Mouse (Mus musculus): Measurements from ENCODE around the gene Nfatc3. TPM values are rescaled to one million over a fixed set of nuclear protein-coding genes. Genes with fewer than 3 reads are reported as not detected.

Gene Nfatc3
- polyA plus RNA-seq, 1 experiment from 2014 or later = 4.2 TPM

GRCm38 (mm10) chr8:106137906-106138477 is 79.4 kb downstream of the Nfatc3 start:
- Histone ChIP-seq H3K9ac (peak overlapping the region; percentile 62), H3K27me3 (peaks cover 77% of the 10 kb centered on the region), H3K36me3 (peaks cover under 1% of the 10 kb centered on the region), H3K4me2 (peak overlapping the region; percentile 75), H3K9me3 (no peaks in the 10 kb centered on the region), H3K4me1 (replicated peaks) (peaks cover 30% of the 10 kb centered on the region), H3K27ac (replicated peaks) (no peak overlapping the region), H3K4me3 (peak overlapping the region; percentile 45)
- WGBS = under 1% methylated on average over 24 of the region's 24 CpGs
- ATAC-seq (ENCODE audit: low read depth) = no peak

DNA sequence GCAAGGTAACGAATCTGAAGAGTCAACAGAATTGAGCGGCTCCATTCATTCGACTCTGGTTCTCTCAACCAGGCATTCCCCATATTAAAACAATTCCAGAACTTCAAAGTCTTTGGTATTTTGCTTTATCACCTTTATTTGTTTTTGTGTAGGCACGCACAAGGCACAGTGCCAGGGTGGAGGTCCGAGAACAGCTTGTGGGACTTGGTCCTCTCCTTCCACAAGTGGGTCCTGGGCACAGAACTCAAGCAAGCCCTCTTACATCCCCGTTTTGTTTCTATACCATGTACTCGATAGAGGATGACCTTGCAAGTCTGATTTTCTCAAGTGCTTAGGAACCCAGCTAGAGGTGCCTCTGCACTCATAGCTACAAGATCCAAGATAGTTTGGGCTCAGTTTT is 80.0 kb downstream of the Nfatc3 start:
- no peak for ATAC-seq (ENCODE audit: low read depth)
- H3K36me3 ChIP-seq = no peaks in the 10 kb centered on the region
- no peak overlapping the region for H3K27ac ChIP-seq (replicated peaks)
- H3K4me1 ChIP-seq (replicated peaks) = peaks cover 30% of the 10 kb centered on the region
- peak overlapping the region; percentile 62 for H3K9ac ChIP-seq
- H3K9me3 ChIP-seq = no peaks in the 10 kb centered on the region
- 16% methylated on average over 7 of the region's 7 CpGs for WGBS
- peak overlapping the region; percentile 75 for H3K4me2 ChIP-seq
- H3K4me3 ChIP-seq = peak overlapping the region; percentile 45
- H3K27me3 ChIP-seq = peaks cover 70% of the 10 kb centered on the region

DNA sequence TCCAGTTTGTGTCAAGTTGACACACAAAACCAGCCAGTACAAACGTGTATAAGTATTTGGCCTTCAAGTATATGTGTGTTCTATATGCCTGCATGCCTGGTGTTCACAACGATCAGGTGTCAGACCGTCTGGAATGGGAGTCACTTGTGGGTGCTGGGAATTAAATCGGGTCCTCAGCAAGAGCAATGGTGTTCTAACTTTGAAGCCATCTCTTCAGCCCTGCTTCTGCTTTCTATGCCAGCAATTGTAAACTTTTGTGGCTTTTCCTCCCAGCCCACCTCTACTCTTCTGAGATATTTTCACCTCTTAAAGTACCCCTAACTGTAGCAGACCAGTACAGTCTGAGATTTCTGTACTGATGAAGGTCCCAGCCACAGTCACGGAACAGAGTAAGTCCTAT is 81.6 kb downstream of the Nfatc3 start:
- no peak for ATAC-seq (ENCODE audit: low read depth)
- Histone ChIP-seq H3K36me3 (no peaks in the 10 kb centered on the region), H3K4me3 (no peak overlapping the region), H3K4me1 (replicated peaks) (peaks cover 30% of the 10 kb centered on the region), H3K9ac (no peak overlapping the region), H3K27me3 (peaks cover 55% of the 10 kb centered on the region), H3K27ac (replicated peaks) (no peak overlapping the region), H3K9me3 (no peaks in the 10 kb centered on the region), H3K4me2 (no peak overlapping the region)
- WGBS = 68% methylated on average over 5 of the region's 5 CpGs

- H3K27me3 ChIP-seq = peaks cover 49% of the 10 kb centered on the region
- WGBS = 19% methylated on average over 13 of the region's 13 CpGs
- H3K4me2 ChIP-seq = no peak overlapping the region
- peak; percentile 59; the same call in 1 of the 2 replicates for ATAC-seq (ENCODE audit: low read depth)
- no peaks in the 10 kb centered on the region for H3K36me3 ChIP-seq
- no peak overlapping the region for H3K9ac ChIP-seq
- no peak overlapping the region for H3K4me3 ChIP-seq
- no peaks in the 10 kb centered on the region for H3K9me3 ChIP-seq
- no peak overlapping the region for H3K27ac ChIP-seq (replicated peaks)
- H3K4me1 ChIP-seq (replicated peaks) = peaks cover 28% of the 10 kb centered on the region
Observed at GRCm38 (mm10) chr8:106140769-106141168, 82.1 kb downstream of the Nfatc3 start.

DNA sequence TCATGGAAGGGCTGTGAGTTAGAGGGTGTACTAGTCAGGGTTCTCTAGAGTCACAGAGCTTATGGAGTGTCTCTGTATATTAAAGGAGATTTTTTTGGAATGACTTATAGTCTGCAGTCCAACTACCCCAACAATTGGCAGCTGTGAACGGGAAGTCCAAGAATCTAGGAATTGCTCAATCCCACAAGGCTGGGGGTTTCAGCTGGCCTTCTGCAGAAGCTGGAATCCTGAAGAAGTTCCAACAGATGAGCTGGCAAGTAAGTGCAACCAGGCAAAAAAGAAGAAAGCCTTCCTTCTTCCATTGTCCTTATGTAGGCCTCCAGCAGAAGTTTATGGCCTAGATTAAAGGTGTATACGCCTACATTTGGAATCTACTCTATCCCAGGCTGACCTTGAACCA is 86.7 kb downstream of the Nfatc3 start:
- Histone ChIP-seq H3K27me3 (0 out of 2 replicates have a peak, but pooled peaks cover 3% of the 10 kb centered on the region), H3K4me1 (replicated peaks) (no peaks in the 10 kb centered on the region), H3K36me3 (no peaks in the 10 kb centered on the region), H3K4me2 (no peak overlapping the region), H3K4me3 (no peak overlapping the region), H3K9me3 (no peaks in the 10 kb centered on the region), H3K27ac (replicated peaks) (no peak overlapping the region), H3K9ac (no peak overlapping the region)
- 90% methylated on average over 2 of the region's 2 CpGs for WGBS
- ATAC-seq (ENCODE audit: low read depth) = no peak

- Histone ChIP-seq H3K27me3 (no peaks in the 10 kb centered on the region), H3K27ac (replicated peaks) (no peak overlapping the region), H3K4me2 (no peak overlapping the region), H3K9me3 (no peaks in the 10 kb centered on the region), H3K4me3 (no peak overlapping the region), H3K4me1 (replicated peaks) (peaks cover 5% of the 10 kb centered on the region), H3K9ac (no peak overlapping the region), H3K36me3 (no peaks in the 10 kb centered on the region)
- no peak for ATAC-seq (ENCODE audit: low read depth)
- WGBS = 91% methylated on average over 4 of the region's 4 CpGs
Observed at GRCm38 (mm10) chr8:106146014-106146413, 87.4 kb downstream of the Nfatc3 start.

DNA sequence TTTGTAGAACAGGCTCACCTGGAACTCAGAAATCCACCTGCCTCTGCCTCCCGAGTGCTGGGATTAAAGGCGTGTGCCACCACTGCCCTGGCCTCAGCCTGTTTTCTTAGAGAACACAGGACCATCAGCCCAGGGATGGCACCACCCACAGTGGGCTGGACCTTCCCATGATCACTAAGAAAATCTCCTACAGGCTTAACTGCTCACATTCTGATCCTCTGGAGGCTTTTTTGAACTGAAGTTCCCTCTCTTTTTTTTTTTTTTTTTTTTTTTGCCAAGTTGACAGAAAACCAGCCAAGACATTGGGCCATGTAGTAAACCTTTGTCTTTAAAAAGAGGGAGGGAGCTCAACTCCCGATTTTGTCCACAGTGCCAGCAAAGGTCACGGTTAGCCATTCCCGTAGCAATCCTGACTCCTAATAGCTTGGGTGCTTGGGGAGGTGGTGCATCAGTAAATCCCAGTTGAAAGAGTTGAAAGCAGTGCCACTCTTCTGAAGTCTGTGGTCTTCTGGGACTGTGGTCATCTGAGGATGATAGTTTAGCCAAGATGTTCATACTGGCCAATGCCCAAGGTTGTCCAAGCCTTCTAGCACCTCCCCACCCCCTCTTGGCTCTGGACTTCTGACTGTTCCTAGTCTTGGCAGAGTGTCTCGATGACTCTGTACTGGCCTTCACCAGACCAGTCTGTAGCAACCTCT is 89.4 kb downstream of the Nfatc3 start:
- Histone ChIP-seq H3K9ac (no peak overlapping the region), H3K27me3 (no peaks in the 10 kb centered on the region), H3K36me3 (no peaks in the 10 kb centered on the region), H3K4me3 (no peak overlapping the region), H3K27ac (replicated peaks) (no peak overlapping the region), H3K4me1 (replicated peaks) (peaks cover 17% of the 10 kb centered on the region), H3K4me2 (no peak overlapping the region), H3K9me3 (no peaks in the 10 kb centered on the region)
- 87% methylated on average over 6 of the region's 6 CpGs for WGBS
- no peak for ATAC-seq (ENCODE audit: low read depth)

DNA sequence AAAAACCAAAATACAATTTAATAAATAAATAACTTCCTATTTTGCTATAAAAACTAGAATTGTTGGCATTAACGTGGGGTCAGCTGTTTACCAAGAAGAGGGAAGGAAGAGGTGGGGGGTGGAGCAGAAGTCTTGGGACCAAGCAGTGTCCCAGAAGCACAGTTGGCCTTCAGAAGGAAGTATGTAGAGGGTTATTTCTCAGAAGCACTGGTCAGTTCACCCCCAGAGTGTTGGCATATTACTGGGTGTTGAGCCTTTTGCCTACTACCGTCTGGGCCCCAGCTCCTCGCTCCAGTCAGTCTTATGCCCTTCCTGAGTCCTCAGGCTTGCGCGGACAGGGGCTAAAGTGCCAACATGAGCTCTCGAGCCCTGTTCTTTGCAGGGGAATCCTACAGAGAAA is 90.4 kb downstream of the Nfatc3 start:
- H3K9me3 ChIP-seq = no peaks in the 10 kb centered on the region
- no peak overlapping the region for H3K9ac ChIP-seq
- peaks cover 17% of the 10 kb centered on the region for H3K4me1 ChIP-seq (replicated peaks)
- 93% methylated on average over 6 of the region's 6 CpGs for WGBS
- 0 out of 2 replicates have a peak, but pooled peaks cover 2% of the 10 kb centered on the region for H3K36me3 ChIP-seq
- H3K27ac ChIP-seq (replicated peaks) = no peak overlapping the region
- no peak for ATAC-seq (ENCODE audit: low read depth)
- H3K27me3 ChIP-seq = no peaks in the 10 kb centered on the region
- H3K4me3 ChIP-seq = no peak overlapping the region
- H3K4me2 ChIP-seq = no peak overlapping the region

DNA sequence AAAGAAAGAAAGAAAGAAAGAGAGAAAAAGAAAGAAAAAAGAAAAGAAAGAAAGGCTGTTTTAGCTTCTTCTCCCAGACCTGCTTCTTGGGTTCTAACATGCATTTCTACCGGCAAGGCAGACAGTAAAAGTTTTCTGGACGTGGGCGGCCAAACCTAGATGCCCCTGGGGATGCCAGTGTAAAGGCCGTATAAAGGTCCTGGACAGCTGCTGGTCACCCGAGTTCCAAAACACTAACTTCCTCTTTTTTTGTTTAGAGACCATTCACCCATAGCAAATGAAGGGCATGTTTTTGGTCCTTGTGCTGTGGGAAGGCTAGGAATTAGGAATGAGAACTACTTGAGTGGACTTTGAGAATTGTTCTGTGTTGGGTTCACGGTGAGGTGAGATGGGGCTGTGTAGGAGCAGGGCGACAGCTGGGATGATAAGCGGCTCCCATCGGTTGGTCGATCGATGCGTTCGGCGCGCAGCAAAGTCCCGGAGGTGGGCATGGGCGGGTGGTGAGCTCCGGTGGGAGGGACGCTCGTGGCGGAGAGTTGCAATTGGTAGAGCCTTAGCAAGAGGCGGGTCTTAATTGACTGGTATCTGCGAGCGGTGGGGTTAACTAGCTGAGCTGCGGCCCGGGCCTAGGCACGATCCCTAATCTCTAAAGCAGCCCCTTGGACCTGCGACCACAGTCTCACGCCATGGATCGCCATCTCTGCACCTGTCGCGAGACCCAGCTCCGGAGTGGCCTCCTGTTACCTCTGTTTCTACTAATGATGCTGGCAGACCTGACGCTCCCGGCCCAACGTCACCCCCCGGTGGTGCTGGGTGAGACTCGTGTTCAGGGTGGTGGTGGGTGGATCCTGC is 91.4 kb downstream of the Nfatc3 start, which contains the start of gene Pla2g15:
Gene Pla2g15, plus strand, starts transcription at position 599 of the 852 bp plus-strand sequence.
- Histone ChIP-seq H3K4me1 (replicated peaks) (peaks cover 17% of the 10 kb centered on the region), H3K4me2 (peak within 1 kb of the TSS; percentile 74), H3K9ac (peak within 1 kb of the TSS; percentile 85), H3K36me3 (peaks cover 12% of the 10 kb centered on the region), H3K27ac (replicated peaks) (peak within 1 kb of the TSS; percentile 49; the same call in 1 of the 2 replicates), H3K9me3 (no peaks in the 10 kb centered on the region), H3K27me3 (no peaks in the 10 kb centered on the region), H3K4me3 (peak within 1 kb of the TSS; percentile 85)
- WGBS = 2% methylated on average over 38 of the region's 38 CpGs
- peak; percentile 97 for ATAC-seq (ENCODE audit: low read depth)

- peak overlapping the region; percentile 49; the same call in 1 of the 2 replicates for H3K27ac ChIP-seq (replicated peaks)
- H3K4me1 ChIP-seq (replicated peaks) = peaks cover 17% of the 10 kb centered on the region
- 19% methylated on average over 8 of the region's 8 CpGs for WGBS
Observed at GRCm38 (mm10) chr8:106150653-106151000, 92.0 kb downstream of the Nfatc3 start.

GRCm38 (mm10) chr8:106151041-106151440 is 92.4 kb downstream of the Nfatc3 start:
- peak overlapping the region; percentile 74 for H3K4me2 ChIP-seq
- H3K9me3 ChIP-seq = no peaks in the 10 kb centered on the region
- no peak overlapping the region for H3K27ac ChIP-seq (replicated peaks)
- no peaks in the 10 kb centered on the region for H3K27me3 ChIP-seq
- peaks cover 19% of the 10 kb centered on the region for H3K36me3 ChIP-seq
- peaks cover 17% of the 10 kb centered on the region for H3K4me1 ChIP-seq (replicated peaks)
- H3K4me3 ChIP-seq = peak overlapping the region; percentile 85
- ATAC-seq (ENCODE audit: low read depth) = no peak
- WGBS = 83% methylated on average over 9 of the region's 9 CpGs
- peak overlapping the region; percentile 85 for H3K9ac ChIP-seq

More at GRCm38 (mm10) chr8:106150653-106151000, 92.0 kb downstream of the Nfatc3 start:
- Histone ChIP-seq H3K36me3 (peaks cover 17% of the 10 kb centered on the region), H3K9me3 (no peaks in the 10 kb centered on the region), H3K27me3 (no peaks in the 10 kb centered on the region), H3K4me3 (peak overlapping the region; percentile 85), H3K9ac (peak overlapping the region; percentile 85), H3K4me2 (peak overlapping the region; percentile 74)
- ATAC-seq (ENCODE audit: low read depth) = no peak; the same call in 1 of the 2 replicates

DNA sequence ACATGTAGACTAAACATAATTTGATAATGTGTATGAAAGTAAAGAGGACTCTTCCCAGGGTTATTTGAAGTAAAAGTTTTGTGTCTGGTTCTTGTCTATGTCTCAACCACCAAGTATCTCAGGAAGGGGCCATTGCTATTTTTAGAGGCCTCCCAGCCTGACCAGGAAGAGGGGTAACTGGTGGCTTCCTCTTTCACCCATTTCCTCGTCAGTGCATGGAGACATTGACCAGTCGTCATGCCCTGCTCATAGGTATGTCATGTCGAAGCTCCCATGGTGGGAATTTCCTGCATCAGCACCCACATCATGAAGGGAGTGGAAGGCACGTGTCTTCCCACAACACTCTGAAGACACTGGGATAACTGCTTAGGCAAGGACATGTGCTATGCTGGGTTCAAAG is 94.2 kb downstream of the Nfatc3 start:
- 74% methylated on average over 4 of the region's 4 CpGs for WGBS
- peaks cover 17% of the 10 kb centered on the region for H3K4me1 ChIP-seq (replicated peaks)
- H3K27me3 ChIP-seq = no peaks in the 10 kb centered on the region
- H3K9me3 ChIP-seq = no peaks in the 10 kb centered on the region
- no peak overlapping the region for H3K4me3 ChIP-seq
- H3K4me2 ChIP-seq = no peak overlapping the region
- no peak overlapping the region for H3K27ac ChIP-seq (replicated peaks)
- H3K9ac ChIP-seq = no peak overlapping the region
- no peak for ATAC-seq (ENCODE audit: low read depth)
- peaks cover 34% of the 10 kb centered on the region for H3K36me3 ChIP-seq

All from neural tube, embryonic 13.5 days (tissue).